Mouse (Mus musculus) brown adipose tissue, adult 24 weeks (tissue): Measurements from ENCODE around the gene Tut4. TPM values are rescaled to one million over a fixed set of nuclear protein-coding genes. Genes with fewer than 3 reads are reported as not detected.

Experiments
- H3K27ac ChIP-seq: fragments of 200-500 bp; replicated peaks from 2 replicates; pipeline ENCODE4 v1.5.1; 2012; ENCODE audit warnings: low read depth, mild to moderate bottlenecking, low read length
- H3K4me1 ChIP-seq: fragments of 200-500 bp; 2 replicates; pipeline ENCODE4 v1.6.1; 2012; ENCODE audit warnings: low read length, mixed read lengths; ENCODE audit not compliant: control insufficient read depth, insufficient read depth, insufficient read length
- H3K4me3 ChIP-seq: fragments of 200-500 bp; 2 replicates; pipeline ENCODE4 v1.5.1; 2012; ENCODE audit warnings: low read depth, mild to moderate bottlenecking, low read length, moderate library complexity; ENCODE audit not compliant: insufficient read depth
- polyA plus RNA-seq: library from polyadenylated mRNA; stranded (reverse); fragments of >200 nt; gene quantifications from 2 replicates; pipeline ENCODE4 v1.2.4, GENCODE M21; 2012; ENCODE audit not compliant: missing spikeins, insufficient read depth, insufficient read length

Gene Tut4
- polyA plus RNA-seq, 1 experiment: 8.0 TPM

- H3K4me1 ChIP-seq: peaks cover 2% of the 10 kb centered on the region
- H3K27ac ChIP-seq: no peak overlapping the region
- H3K4me3 ChIP-seq: peak overlapping the region; percentile 35
Measured at GRCm38 (mm10) chr4:108458201-108458741, 955 bp upstream of the Tut4 start.

- Histone ChIP-seq H3K27ac (peak overlapping the region; percentile 70), H3K4me1 (no peaks in the 10 kb centered on the region), H3K4me3 (peak overlapping the region; percentile 76)
Measured at GRCm38 (mm10) chr4:108460156-108460923, 1.1 kb downstream of the Tut4 start.

- peak overlapping the region; percentile 16; the same call in 1 of the 2 replicates for H3K4me3 ChIP-seq
- H3K4me1 ChIP-seq: no peaks in the 10 kb centered on the region
- H3K27ac ChIP-seq: no peak overlapping the region
Measured at GRCm38 (mm10) chr4:108461262-108461903, 2.2 kb downstream of the Tut4 start.

GRCm38 (mm10) chr4:108473586-108473985 is 14.4 kb downstream of the Tut4 start:
- Histone ChIP-seq H3K4me1 (no peaks in the 10 kb centered on the region; the same call in 1 of the 2 replicates), H3K27ac (no peak overlapping the region), H3K4me3 (no peak overlapping the region)

GRCm38 (mm10) chr4:108482776-108483175 is 23.6 kb downstream of the Tut4 start:
- Histone ChIP-seq H3K27ac (no peak overlapping the region), H3K4me3 (no peak overlapping the region), H3K4me1 (no peaks in the 10 kb centered on the region)

- no peak overlapping the region for H3K27ac ChIP-seq
- no peak overlapping the region for H3K4me3 ChIP-seq
- H3K4me1 ChIP-seq: no peaks in the 10 kb centered on the region
Measured at GRCm38 (mm10) chr4:108484230-108484629, 25.0 kb downstream of the Tut4 start.

GRCm38 (mm10) chr4:108503023-108503422 is 43.8 kb downstream of the Tut4 start:
- H3K4me1 ChIP-seq: no peaks in the 10 kb centered on the region
- no peak overlapping the region for H3K4me3 ChIP-seq
- no peak overlapping the region for H3K27ac ChIP-seq

GRCm38 (mm10) chr4:108539701-108540100 is 80.5 kb downstream of the Tut4 start:
- H3K4me1 ChIP-seq: no peaks in the 10 kb centered on the region
- H3K4me3 ChIP-seq: no peak overlapping the region
- no peak overlapping the region for H3K27ac ChIP-seq

- Histone ChIP-seq H3K27ac (no peak overlapping the region), H3K4me3 (no peak overlapping the region), H3K4me1 (no peaks in the 10 kb centered on the region)
Measured at GRCm38 (mm10) chr4:108565026-108565425, 105.8 kb downstream of the Tut4 start.

GRCm38 (mm10) chr4:108572644-108573043 is 113.4 kb downstream of the Tut4 start:
- H3K4me3 ChIP-seq: no peak overlapping the region
- 0 out of 2 replicates have a peak, but pooled peaks cover under 1% of the 10 kb centered on the region for H3K4me1 ChIP-seq
- no peak overlapping the region for H3K27ac ChIP-seq

GRCm38 (mm10) chr4:108578840-108579742 is 119.9 kb downstream of the Tut4 start, which contains the start of the genes Prpf38a and Orc1:
Prpf38a (minus strand) TSS chr4:108579336.
Orc1 (plus strand) TSS chr4:108579423.
- Histone ChIP-seq H3K4me1 (peaks cover 2% of the 10 kb centered on the region), H3K4me3 (peak within 1 kb of the TSS; percentile 99), H3K27ac (peak within 1 kb of the TSS; percentile 69)

- no peak overlapping the region for H3K27ac ChIP-seq
Measured at GRCm38 (mm10) chr4:108579743-108580411, 120.7 kb downstream of the Tut4 start.

GRCm38 (mm10) chr4:108593376-108593775 is 134.2 kb downstream of the Tut4 start:
- no peak overlapping the region for H3K27ac ChIP-seq
- no peak overlapping the region for H3K4me3 ChIP-seq
- H3K4me1 ChIP-seq: no peaks in the 10 kb centered on the region

More at GRCm38 (mm10) chr4:108579743-108580411, 120.7 kb downstream of the Tut4 start:
- peak overlapping the region; percentile 78 for H3K4me3 ChIP-seq
- H3K4me1 ChIP-seq: peaks cover 2% of the 10 kb centered on the region

GRCm38 (mm10) chr4:108595785-108596184 is 136.6 kb downstream of the Tut4 start:
- Histone ChIP-seq H3K27ac (no peak overlapping the region), H3K4me1 (no peaks in the 10 kb centered on the region), H3K4me3 (no peak overlapping the region)
